Comparison of ENCODE assay signal across 10 mouse cellular contexts in genomic region chr5:100043361-100043760, GRCm38 (mm10). TPM values are rescaled to one million over a fixed set of nuclear protein-coding genes. Genes with fewer than 3 reads are reported as not detected.
A peak's percentile ranks its signal among the peaks of the same experiment; 100 is the strongest.
DNase-seq lines count a peak whose midpoint lies in the region; ATAC-seq lines count a peak whose summit lies in the region.
"Had no signal": no experiment of that assay in that cellular context is flagged by ENCODE, and none has a peak within 500 bp of the region (broad histone marks: within the 10 kb centered on the region; RNA-seq: fewer than 3 reads in every experiment).

No protein-coding gene starts in this region.

- peaks cover 42% of the 10 kb centered on the region for H3K4me1 ChIP-seq in lung, embryonic 16.5 days (replicated peaks; ENCODE audit: control insufficient read depth, insufficient read depth, low read length)

- DNase-seq in left cerebral cortex, postnatal 4 days, result peak; percentile 70
- DNase-seq in left cerebral cortex, postnatal 25 days (ENCODE audit: low spot score in 2 of 2), result no peak
- DNase-seq in adrenal gland, adult 2 months, result peak; percentile 88
- peak; percentile 79 to 82 for DNase-seq in cerebellum, postnatal 36 days
- no peak for DNase-seq in urinary bladder, postnatal 25 days (ENCODE audit: low spot score)
- no peak for DNase-seq in left cerebral cortex, adult 9 months (ENCODE audit: low spot score in 2 of 2)
- DNase-seq in right cerebral cortex, adult 2 months (ENCODE audit: low spot score in 2 of 2), result no peak

- H3K36me3 ChIP-seq in lung, embryonic 16.5 days (ENCODE audit: control insufficient read depth, insufficient read depth, low read length), result no peaks in the 10 kb centered on the region

- H3K4me3 ChIP-seq in lung, embryonic 16.5 days (ENCODE audit: low read length), result no peak overlapping the region
- H3K4me3 ChIP-seq: heart, embryonic 13.5 days; midbrain, embryonic 10.5 days had no signal

- no peaks in the 10 kb centered on the region for H3K27me3 ChIP-seq in lung, embryonic 16.5 days (ENCODE audit: control insufficient read depth, insufficient read depth, low read depth, low read length)
- H3K27me3 ChIP-seq: heart, embryonic 13.5 days had no signal

- ATAC-seq in lung, embryonic 16.5 days (ENCODE audit: low read depth), result no peak

- 0 out of 2 replicates have a peak overlapping the region, but pooled peaks have one; percentile 14 for H3K27ac ChIP-seq in lung, embryonic 16.5 days (ENCODE audit: low read length)
- H3K27ac ChIP-seq: heart, embryonic 13.5 days; midbrain, embryonic 10.5 days had no signal

- H3K4me2 ChIP-seq in lung, embryonic 16.5 days (ENCODE audit: low read depth, low read length), result no peak overlapping the region; the same call in 1 of the 2 replicates
- H3K4me2 ChIP-seq: heart, embryonic 13.5 days had no signal

- WGBS in lung, embryonic 16.5 days, result 45% methylated on average over 5 of the region's 5 CpGs

- no peaks in the 10 kb centered on the region for H3K9me3 ChIP-seq in lung, embryonic 16.5 days (ENCODE audit: control insufficient read depth, low read length)
- H3K9me3 ChIP-seq: heart, embryonic 13.5 days; midbrain, embryonic 10.5 days had no signal

- intact Hi-C loops in left cerebral cortex, postnatal 4 days (cut with DNase I), result no loop called here
- intact Hi-C loops in left cerebral cortex, postnatal 25 days (cut with DNase I), result no loop called here

- no peak overlapping the region for H3K9ac ChIP-seq in lung, embryonic 16.5 days (ENCODE audit: low read length)
- H3K9ac ChIP-seq: heart, embryonic 13.5 days had no signal

RNA-seq across cellular contexts. Expression of gene Enoph1, which starts 3.6 kb away (rescaled TPM):
- 10 to 100 TPM; 53.3 to 54.6 TPM for total RNA-seq in left cerebral cortex, postnatal 4 days (2021)
- 10 to 100 TPM; 50.3 to 57.4 TPM for total RNA-seq in left cerebral cortex, postnatal 25 days (2021)
- total RNA-seq in adrenal gland, adult 2 months (2021), result 10 to 100 TPM; 26.5 to 35.8 TPM
- polyA plus RNA-seq in adrenal gland, adult 2 months (2012; rRNA removed), result 54.3 and 58.6 TPM in 2 replicates
- 44.6 and 48.7 TPM in 2 replicates for polyA plus RNA-seq in lung, embryonic 16.5 days (2015; fragmentation: Nextera tagmentation; extraction: Ambion mirVana)

RNA-seq across cellular contexts. Expression of gene Hnrnpdl, which starts 3.9 kb away (rescaled TPM):
- total RNA-seq in left cerebral cortex, postnatal 4 days (2021), result 100 to 1,000 TPM; 259 to 272 TPM
- total RNA-seq in left cerebral cortex, postnatal 25 days (2021), result 100 to 1,000 TPM; 145 to 156 TPM
- 100 to 1,000 TPM; 100 to 114 TPM for total RNA-seq in adrenal gland, adult 2 months (2021)
- polyA plus RNA-seq in adrenal gland, adult 2 months (2012; rRNA removed), result 70.4 and 79.3 TPM in 2 replicates
- 127 and 132 TPM in 2 replicates for polyA plus RNA-seq in lung, embryonic 16.5 days (2015; fragmentation: Nextera tagmentation; extraction: Ambion mirVana)

Comparison
In these comparisons a context has a peak if more than half of its experiments do, and no peak if none do; other contexts are left out.
1. DNase-seq: peak in left cerebral cortex, postnatal 4 days (single experiment), adrenal gland, adult 2 months (single experiment) and cerebellum, postnatal 36 days (2 of 2); none in left cerebral cortex, postnatal 25 days (0 of 2), urinary bladder, postnatal 25 days (single experiment), left cerebral cortex, adult 9 months (0 of 2) and right cerebral cortex, adult 2 months (0 of 2).